Mouse (Mus musculus): ENCODE measurements around the gene Aurkaip1.

Gene Aurkaip1

DNA sequence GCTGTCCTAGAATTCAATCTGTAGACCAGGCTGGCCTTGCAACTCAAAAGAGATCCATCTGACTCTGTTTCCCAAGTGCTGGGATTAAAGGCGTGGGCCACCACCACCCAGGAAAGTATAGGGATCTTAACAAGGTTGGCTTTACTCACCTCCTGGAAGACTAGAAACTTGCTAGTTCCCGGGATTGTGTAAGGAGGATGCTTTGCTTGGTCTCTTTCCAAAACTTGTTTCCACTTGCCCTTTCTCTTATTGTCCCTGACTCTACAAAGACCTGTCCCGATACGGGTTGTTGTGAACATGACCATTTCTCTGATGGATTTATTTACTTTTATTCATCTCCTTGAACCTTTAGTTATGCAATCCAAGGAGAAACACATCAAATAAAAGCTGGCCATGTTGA lies 1.2 kb upstream of the Aurkaip1 start:
- DNase-seq (ENCODE audit: low spot score in 2 of 2), result no peak

DNA sequence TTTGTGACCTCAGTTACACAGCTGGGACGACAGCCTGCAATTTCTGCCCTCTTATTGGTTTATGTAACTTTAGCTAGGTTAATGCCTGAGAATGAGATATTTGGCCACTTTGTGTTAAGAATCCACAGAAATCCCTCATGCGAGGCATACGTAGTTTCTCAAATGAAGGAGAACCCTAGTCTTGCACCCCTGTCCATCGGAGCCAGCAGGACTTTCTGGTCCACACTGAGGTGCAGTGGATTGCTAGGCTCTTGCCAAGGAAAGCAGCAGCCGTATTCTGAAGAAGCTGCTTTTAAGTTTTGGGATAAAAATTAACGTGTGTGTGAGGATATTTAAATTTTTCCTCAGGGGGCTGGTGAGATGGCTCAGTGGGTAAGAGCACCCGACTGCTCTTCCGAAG lies 476 bp upstream of the Aurkaip1 start:
- no peak for DNase-seq (ENCODE audit: low spot score in 2 of 2)

DNA sequence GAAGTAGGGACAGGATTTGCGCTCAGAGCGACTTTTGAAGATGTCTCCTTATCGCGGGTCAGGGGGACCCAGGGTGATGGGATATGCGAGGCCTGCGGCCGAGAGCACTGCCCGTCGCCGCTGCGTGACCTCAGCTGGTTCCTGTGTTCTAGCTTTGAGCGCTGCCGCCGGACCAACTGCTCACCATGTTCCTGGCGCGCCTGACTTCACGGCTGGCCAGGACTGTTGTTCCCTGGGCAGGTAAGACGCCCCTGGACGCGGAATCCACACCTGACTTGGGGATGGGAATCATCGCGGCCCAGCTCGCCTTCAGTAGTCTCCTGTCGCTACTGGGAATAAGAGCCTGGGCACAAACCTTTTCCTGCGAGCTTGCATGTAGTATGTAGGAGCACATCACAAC lies 759 bp downstream of the Aurkaip1 start:
- DNase-seq (ENCODE audit: low spot score in 2 of 2), result peak in 1 of 2 experiments; percentile 79

DNA sequence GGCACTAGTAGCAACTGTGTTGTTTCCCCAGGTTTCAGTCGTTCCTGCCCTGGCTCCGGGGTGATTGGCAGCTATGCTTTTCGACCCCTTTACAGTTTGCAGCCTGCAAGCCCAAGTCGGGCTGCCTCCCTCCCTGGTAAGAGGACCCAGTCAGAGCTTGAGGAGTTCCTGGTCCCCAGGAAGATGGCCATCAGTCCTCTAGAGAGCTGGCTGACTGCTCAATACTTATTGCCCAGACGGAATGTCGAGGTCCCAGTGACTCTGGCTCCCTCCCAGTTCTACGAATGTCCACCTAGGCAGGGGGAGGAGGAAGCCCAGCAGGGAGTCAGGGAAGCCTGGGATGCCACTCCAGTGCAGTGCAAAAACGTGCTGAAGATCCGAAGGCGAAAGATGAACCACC lies 1.2 kb downstream of the Aurkaip1 start:
- DNase-seq (ENCODE audit: low spot score in 2 of 2), result peak; percentile 24 to 68

DNA sequence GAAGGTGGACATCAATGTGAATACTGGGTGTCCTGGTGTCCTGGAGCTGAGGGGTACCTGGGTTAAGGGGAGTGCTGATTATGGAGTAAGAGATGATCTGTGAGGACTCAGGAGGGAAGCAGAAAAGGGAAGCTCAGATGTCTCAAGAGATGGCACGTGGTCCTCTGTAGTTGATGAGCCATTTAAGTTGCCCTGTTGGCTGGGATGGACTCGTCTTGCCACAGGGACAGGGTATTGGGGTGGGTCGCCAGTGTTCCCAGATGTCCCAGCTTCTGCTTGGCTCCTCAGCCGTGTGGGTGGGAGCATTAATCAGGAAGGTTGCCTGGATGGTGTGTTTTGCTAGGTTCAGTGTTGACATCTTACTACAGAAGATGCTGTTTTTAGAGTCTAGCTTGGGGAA lies 2.2 kb downstream of the Aurkaip1 start:
- DNase-seq (ENCODE audit: low spot score in 2 of 2), result peak; percentile 17 to 61

DNA sequence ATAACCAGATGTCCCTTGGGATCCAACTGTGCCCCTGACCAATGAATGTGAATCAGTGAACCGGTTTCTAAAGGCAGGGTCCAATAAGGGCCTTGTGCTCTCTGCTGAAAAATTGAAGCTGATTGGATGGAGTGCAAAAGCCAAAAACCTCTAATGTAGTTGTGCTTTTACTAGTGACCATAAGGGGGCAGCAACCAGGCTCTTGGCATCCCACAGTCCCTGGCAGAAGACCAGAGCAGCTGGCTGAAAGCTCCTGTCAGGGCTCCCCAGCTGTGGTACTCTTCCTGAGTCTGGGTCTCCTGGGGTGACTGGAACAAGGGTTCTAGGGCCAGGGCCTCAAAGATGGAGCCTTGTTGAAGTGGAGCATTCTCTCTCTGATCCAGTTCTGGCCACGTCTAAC lies 2.8 kb downstream of the Aurkaip1 start:
- DNase-seq (ENCODE audit: low spot score in 2 of 2), result peak; percentile 68 to 81

DNA sequence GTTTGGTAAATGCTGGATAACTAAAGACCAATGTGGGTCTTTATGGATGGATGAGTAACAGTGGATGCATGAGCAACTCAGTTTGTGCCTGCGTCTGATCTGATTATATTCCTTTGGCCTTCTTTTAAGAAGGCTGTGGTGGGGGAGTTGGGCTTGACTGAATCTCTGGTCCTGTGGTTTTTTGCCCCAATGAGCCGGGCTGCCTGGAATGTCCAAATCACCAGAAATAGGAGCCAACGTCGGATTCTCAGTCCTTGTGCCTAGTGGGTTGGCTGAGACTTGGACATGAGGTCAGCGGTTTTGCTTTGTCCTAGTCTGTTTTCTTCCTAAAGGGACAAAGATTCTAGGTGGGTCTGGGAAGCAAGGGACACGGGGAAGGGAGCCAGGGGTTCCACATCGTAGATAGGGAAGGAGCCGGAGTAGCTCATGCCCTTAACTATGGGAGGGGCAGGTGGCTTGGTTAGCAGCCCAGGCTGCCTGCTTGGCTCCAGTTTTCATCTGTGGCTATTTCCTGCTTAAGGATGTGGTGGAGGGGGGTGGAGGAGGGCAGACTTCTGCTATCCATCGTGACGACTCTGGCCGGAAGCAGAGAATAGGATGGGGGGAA lies 6.4 kb downstream of the Aurkaip1 start:
- DNase-seq (ENCODE audit: low spot score in 2 of 2), result peak in 1 of 2 experiments; percentile 12

DNA sequence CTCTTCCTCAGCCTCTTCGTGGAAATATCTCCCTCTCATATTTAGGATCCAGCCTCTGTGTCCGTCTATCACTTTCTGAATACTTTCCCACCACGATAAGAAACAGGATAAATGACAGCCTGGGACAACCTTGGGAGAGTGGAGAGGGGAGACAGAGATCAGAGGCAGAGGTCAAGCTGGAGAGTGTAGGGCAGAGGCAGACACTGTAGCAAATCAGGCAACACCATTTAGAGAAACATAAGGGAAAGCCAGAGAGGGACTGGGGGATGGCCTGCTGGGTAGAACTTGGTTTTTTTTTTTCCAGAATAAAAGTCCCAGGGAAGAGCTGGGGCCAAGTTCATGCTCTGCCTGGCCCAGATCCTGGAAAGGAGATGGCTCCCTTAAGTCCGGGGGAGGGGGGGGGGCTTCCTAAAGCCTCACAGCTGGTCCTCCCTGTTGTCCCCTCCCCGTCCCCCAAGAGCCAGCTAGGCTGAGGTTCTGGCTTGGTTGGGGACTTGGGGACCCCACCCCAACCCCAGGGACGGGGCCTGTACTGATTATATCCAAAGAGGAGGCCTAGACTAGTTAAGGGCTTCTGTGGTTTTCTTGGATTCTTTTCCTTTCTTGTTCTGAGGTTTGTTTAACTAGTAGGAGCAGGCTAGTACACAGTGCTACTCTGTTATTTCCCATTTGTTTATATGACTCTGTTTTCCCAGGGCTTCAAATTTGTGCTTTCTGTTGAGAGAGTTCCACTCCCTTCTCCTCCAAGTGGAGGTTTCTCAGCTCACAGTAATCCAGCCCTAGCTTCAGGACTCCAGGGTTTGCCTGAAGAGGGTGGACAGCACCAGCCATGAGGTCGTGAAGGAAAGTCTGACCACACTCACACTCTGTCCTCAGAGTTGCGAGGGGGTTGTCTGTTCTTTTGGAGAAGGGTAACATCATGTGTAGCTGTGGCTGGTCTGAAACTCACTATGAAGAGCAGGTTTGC lies 7.4 kb downstream of the Aurkaip1 start:
- DNase-seq (ENCODE audit: low spot score in 2 of 2), result no peak

DNA sequence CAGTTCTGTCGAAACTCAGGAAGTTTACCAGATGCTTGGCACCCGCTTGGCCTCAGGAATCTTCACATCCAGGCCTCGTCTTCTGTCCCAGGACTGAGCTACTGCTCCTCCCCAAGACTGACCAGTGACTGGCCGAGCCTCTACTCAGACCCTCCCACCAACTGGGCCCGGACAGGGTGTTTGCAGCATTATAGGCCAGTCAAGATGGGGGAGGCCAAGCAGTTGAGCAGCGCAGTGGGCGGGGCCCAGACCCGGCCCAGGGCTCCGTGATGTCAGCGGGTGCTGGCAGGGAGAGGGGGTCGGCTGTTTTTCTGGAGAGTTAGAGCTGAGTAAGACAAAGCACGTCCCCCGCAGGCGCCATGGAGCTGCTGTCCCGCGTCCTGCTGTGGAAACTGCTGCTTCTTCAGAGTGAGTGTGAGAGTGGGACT lies 8.4 kb downstream of the Aurkaip1 start, which contains the start of gene Mxra8:
Gene Mxra8 (plus strand): TSS at position 198 of the 428 bp plus-strand sequence.
- peak; percentile 36 to 67 for DNase-seq (ENCODE audit: low spot score in 2 of 2)

DNA sequence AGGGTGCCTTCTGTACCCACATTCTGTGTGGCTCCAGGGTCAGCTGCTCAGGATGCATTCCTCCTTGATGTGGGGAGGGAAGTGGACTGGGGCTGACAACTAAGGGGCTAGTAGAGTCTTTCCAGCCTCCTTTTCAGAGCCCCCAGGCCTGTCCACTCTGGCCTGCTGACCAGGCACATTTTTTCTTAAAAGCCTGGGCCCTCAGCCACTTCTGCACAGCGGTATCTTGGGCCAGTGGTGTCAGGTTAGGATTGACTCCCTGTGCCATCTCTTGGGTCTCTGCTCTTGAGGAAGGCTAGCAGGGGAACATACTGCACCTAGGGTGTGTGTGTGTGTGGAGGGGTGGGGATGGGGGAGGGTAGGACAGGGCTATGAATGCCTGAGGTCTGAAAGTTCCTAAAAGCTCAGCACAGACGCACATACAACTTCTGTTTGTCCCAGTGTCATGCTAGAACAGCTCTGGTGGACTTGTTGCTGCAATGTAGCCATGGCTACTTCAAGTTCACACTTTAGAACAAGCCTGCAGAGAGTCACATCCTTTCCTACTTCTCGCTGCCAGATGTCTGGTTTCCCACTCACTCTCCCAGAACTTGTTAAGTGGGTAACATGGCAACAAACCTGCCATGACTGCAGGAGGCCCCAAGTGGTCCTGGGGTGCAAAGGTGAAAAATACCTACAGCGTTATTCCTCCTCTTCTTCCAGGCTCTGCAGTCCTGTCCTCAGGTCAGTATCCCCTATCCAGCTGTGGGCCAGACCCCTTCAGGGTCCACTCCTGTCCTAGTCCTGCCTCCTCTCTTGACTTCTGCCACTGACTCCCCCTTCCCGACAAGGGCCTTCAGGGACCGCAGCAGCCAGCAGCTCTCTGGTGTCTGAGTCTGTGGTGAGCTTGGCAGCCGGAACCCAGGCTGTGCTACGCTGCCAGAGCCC lies 9.3 kb downstream of the Aurkaip1 start:
- DNase-seq (ENCODE audit: low spot score in 2 of 2), result no peak

DNA sequence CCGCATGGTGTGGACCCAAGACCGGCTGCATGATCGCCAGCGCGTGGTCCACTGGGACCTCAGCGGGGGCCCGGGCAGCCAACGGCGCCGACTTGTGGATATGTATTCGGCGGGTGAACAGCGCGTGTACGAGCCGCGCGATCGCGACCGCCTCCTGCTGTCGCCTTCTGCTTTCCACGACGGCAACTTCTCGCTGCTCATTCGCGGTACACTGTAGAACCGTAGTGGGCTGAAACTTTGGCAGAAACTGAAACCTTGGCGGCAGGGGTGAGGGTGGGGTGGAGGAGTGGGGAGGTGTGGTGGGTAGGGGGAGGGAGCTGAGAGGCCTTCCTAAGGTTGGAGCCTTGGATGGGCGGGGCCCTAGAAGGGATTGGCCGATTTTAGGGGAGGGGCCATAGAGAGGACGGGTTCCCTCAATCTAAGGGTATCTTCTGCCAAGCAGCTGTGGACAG lies 10.0 kb downstream of the Aurkaip1 start:
- DNase-seq (ENCODE audit: low spot score in 2 of 2), result peak; percentile 50 to 81

DNA sequence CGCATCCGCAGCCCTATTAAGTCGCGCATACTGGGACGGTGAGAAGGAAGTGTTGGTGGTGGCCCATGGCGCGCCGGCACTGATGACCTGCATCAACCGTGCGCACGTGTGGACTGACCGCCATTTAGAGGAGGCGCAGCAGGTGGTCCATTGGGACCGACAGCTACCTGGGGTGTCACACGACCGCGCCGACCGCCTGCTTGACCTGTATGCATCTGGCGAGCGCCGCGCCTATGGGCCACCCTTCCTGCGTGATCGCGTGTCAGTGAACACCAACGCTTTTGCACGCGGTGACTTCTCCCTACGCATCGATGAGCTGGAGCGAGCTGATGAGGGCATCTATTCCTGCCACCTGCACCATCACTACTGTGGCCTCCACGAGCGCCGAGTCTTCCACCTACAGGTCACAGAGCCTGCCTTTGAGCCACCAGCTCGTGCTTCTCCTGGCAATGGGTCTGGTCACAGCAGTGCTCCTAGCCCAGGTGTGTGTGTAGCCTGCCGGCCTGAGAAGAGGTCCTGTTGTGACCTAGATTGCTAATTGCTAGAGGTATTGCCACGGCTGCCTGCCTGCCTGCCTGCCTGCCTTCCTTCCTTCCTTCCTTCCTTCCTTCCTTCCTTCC lies 10.7 kb downstream of the Aurkaip1 start:
- DNase-seq (ENCODE audit: low spot score in 2 of 2), result peak; percentile 16 to 69

DNA sequence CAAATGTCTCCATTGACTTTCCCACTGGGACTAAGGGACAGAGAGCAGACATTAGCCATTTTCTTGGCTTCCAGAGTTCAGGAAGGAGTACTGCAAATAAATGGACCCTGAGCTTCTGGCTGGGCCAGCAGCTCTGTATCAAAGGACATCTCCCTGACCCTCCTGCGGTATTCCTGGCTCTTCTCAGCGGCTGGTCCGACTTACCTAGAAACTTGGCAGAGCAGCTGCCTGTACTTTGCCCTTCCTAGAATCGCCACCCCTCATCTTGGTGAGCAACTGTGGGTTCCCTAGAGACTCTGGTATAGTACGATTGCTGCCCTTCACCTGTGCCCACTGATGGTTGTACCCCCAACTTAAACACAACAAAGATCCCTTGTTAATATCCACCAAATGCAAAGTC lies 12.2 kb downstream of the Aurkaip1 start:
- no peak for DNase-seq (ENCODE audit: low spot score in 2 of 2)

DNA sequence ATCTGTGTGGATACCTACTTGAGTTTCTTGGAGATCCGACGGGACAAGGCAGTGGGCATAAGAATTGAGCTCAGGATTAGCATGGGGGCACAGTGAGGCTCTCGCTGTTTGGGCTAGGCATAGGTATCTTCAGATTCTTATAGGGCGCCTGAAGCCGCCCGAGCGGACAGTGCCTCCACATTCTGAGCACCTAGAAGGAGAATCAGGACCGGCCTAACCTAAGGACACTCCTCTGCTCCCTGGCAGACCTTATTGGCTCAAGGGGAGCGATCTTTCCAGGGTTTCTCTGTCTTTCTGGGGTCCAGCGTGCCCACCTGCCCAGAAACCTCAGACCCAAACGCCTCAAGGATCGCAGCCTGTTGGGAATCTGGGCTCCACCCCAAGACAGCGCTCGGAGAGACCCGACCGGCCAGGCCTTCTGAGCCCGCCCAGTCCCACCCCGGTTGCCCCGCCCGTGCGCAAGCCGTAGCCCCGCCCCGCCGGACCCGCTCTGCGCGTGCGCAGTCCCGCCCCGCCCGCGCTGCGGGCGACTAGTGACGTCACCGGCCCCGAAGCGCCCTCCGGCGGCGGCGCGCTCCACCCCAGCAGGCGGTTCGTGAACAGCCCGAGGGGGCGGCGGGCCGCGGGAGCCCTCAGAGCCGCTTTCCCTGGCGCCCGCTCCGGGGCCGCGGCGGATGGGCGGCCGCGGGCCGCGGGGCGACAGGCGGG lies 16.0 kb downstream of the Aurkaip1 start, which contains the start of gene Dvl1:
Gene Dvl1 (plus strand): TSS at position 532 of the 708 bp plus-strand sequence.
- DNase-seq (ENCODE audit: low spot score in 2 of 2), result peak; percentile 97 to 100

DNA sequence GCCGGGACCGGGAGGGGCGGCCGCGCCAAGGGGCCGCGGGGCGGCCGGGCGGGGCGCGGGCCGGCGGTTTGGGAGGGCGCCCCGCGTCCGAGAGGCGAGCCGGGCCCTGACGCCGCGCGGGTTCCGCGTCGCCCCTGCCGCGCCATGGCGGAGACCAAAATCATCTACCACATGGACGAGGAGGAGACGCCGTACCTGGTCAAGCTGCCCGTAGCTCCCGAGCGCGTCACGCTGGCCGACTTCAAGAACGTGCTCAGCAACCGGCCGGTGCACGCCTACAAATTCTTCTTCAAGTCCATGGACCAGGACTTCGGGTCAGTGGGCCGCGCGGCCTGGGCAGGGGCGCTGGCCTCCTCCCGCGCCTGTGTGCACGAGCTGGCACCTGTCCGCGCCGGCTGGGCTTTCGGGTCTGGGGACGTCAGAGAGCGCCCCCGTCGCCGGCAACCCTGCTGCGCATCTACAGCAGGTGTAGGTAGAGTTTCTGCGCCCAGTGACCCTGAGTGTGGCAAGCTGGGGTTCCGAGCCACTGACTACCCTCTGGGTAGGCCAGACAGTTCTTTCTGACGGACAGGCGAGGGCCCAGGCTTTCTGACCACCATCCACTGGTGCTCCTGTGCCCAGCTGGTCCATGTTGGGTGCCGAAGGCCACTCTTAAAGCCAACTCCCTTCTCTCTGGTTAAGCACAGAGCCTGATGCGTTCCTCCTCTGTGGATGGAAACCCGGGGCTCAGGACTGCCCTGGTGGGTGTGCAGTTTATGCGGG lies 16.7 kb downstream of the Aurkaip1 start:
- peak; percentile 46 to 81 for DNase-seq (ENCODE audit: low spot score in 2 of 2)

DNA sequence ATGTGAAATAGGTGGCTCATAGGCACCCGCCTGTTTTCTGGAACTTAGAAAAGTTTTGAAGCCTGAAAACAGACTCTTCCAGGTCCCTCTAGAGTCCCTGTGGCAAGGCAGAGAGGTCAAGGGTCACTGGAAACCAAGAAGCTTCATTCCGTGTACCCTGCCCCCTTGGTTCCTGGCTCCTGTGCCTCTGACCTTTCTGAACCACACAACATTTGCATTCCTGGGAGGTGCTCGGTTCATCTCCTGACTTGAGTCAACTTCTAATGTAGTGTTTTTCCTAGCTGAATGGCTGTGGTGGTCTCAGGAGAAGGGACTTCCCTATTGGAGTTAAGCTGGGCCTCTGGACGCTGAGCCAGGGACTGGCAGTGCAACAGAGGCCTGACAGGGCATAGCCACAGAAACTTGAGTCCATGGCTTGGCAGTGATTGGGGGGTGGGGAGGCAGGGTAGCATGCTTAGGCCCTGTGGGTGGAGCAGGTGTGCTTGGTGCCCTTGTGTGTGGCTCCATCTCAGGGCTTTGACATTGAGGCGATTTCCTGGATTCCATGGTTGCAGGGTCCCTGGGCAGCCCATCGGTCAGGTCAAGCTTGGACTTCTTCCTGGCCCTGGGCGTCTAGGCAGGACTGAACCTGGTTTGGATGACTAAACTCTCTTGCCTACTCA lies 17.5 kb downstream of the Aurkaip1 start:
- DNase-seq (ENCODE audit: low spot score in 2 of 2), result no peak

DNA sequence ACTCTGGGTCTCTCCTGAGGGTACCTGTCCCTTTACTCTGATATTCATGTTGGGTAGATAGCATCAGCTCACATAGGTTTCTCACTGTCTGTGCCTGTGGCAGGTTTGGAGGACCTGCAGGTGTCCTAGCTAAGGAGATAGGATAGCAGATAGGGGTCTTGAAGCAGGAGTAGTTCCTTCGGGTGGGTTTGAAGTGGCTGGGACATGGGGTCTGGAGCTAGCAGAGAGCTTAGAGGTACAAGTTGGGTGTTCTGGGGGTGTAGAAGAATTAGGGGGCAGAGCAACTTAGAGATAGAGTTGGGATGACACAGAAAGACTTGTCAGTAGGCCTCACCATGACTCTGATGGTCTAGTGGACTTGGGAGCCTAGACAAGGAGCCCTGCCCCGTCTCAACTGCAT lies 18.3 kb downstream of the Aurkaip1 start:
- no peak for DNase-seq (ENCODE audit: low spot score in 2 of 2)

DNA sequence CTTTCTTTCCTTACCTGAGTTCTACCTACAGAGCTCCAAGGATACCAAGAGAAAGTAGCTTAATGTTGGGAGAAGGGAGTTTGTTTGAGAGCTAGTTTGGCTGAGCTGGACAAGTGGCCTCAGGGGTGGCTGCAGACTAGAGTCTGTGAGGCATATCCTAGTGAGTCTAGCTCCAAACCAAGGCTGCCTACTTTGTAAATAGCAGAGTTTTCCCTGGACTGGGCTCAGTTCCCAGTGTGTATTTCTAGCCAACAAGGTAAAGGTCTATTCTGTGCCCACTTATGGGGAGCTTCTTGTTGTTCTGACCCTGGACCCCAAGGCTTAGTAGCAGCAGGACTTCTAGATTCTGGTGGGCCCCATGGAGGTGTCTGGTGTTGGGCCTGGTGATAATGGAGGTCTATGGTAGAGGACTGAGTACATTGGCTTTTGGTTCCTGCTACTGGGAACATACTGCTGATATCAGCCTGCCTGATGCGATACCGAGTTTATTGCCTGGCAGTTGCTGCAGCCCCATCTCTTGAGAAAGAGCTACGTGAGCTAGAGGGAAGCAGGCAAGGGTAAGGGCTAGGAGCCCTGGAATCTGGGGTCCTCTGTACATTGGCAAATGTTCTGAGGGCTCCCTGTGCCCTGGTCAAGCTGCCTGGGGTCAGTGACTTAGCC lies 18.9 kb downstream of the Aurkaip1 start:
- DNase-seq (ENCODE audit: low spot score in 2 of 2), result no peak

DNA sequence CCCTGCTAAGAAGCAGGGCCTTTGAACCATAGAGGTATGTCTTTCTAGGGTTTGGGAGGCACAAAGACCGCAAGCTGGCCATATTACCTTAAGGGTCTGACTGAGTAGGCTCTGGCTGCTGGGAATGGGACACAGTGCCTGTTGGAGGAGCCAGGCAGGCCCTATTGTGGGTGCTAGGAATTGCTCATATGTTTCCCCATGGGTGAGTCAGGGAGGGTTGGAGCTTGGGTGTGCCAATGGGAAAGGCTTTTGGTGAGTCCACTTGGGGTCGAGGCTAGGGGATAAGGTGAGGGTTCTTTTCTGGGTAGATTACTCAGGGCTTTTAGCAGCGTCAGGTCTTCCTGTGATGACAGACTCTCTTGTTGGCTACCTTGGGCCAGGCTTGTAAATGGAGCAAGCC lies 20.3 kb downstream of the Aurkaip1 start:
- no peak for DNase-seq (ENCODE audit: low spot score in 2 of 2)
